Mouse (Mus musculus) stomach, postnatal 0 days (tissue): Measurements from ENCODE around the gene Tff3.

Experiments used
- CTCF ChIP-seq: IDR thresholded peaks from 2 replicates; pipeline ENCODE4 v1.5.1; 2016; ENCODE audit warnings: antibody characterized with exemption, low read depth, mild to moderate bottlenecking, moderate library complexity
- EP300 ChIP-seq: optimal IDR thresholded peaks from 2 replicates; pipeline ENCODE3; 2016; ENCODE audit warnings: antibody characterized with exemption

DNA sequence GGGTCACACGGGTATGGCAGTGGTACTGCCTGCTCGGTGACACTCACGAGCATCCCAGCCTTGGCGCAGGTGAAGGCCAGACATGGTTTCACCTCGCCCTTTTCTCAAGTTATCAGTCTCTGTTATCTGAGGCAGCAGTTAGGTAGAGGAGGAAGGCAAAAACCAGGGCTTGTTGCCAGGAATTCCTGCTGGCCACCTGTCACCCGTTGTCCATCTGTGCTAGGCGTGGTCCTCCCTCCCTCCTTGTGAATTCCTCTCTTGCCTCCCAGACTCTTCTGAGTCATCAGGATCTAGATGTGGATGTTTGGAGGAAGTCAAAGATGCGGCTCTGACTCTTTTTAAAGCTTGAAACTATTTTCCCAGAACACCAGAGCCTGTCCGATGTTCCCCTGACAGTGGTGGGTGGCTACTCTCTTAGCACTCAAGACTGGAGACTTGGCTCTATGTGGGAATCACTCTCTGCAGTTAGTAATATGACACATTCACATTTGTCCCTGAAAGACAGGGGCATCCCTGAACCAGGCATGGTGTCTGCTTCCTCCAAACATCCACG lies 1.9 kb upstream of the Tff3 start:
- TF ChIP-seq CTCF (no peak), EP300 (no peak)
